Mouse (Mus musculus) liver, embryonic 12.5 days (tissue): ENCODE results near the gene Dennd4a. TPM values are rescaled to one million over a fixed set of nuclear protein-coding genes. Genes with fewer than 3 reads are reported as not detected.

ENCODE experiments used
- ATAC-seq: fragments of 200-750 bp; cut with Nextera tagmentation; 2 replicates; pipeline ENCODE4 v1.8.0; 2017; ENCODE audit warnings: moderate number of reproducible peaks, mild to moderate bottlenecking, moderate library complexity
- H3K27ac ChIP-seq: fragments of 300-500 bp; sonication (generic); 2 replicates; pipeline ENCODE4 v1.5.1; 2016; ENCODE audit warnings: mild to moderate bottlenecking
- H3K27me3 ChIP-seq: fragments of 300-500 bp; sonication (generic); replicated peaks from 2 replicates; pipeline ENCODE4 v1.6.1; 2016; ENCODE audit warnings: mild to moderate bottlenecking, moderate library complexity
- H3K36me3 ChIP-seq: fragments of 300-500 bp; sonication (generic); 2 replicates; pipeline ENCODE4 v1.6.1; 2016; ENCODE audit warnings: mild to moderate bottlenecking, moderate library complexity
- H3K4me1 ChIP-seq: fragments of 300-500 bp; sonication (generic); 2 replicates; pipeline ENCODE4 v1.6.1; 2016
- H3K4me2 ChIP-seq: fragments of 300-500 bp; sonication (generic); 2 replicates; pipeline ENCODE4 v1.6.1; 2016; ENCODE audit warnings: mild to moderate bottlenecking, moderate library complexity
- H3K4me3 ChIP-seq: fragments of 300-500 bp; sonication (generic); 2 replicates; pipeline ENCODE4 v1.5.1; 2016; ENCODE audit warnings: mild to moderate bottlenecking, moderate library complexity
- H3K9ac ChIP-seq: fragments of 300-500 bp; sonication (generic); 2 replicates; pipeline ENCODE4 v1.6.1; 2016; ENCODE audit warnings: mild to moderate bottlenecking, moderate library complexity
- H3K9me3 ChIP-seq: fragments of 300-500 bp; sonication (generic); replicated peaks from 2 replicates; pipeline ENCODE4 v1.6.1; 2016; ENCODE audit warnings: mild to moderate bottlenecking, moderate library complexity
- WGBS: fragments of 180-500 bp; shearing (Covaris S2); methylation state at CpG from one replicate; pipeline ENCODE4 v1.1.7; 2016; ENCODE audit not compliant: insufficient replicate concordance; 5-methylcytosine and 5-hydroxymethylcytosine counted together
- polyA plus RNA-seq: library from polyadenylated mRNA; unstranded; fragments of >200 nt; fragmentation: Nextera tagmentation; extraction: Ambion mirVana; gene quantifications from 2 replicates; pipeline ENCODE4 v1.2.1, GENCODE M21; 2016

Dennd4a gene
- polyA plus RNA-seq, 1 experiment from 2014 or later: 32.7 TPM

GRCm38 (mm10) chr9:64951161-64951657 lies 140.1 kb downstream of the Dennd4a start, which contains the start of gene Slc24a1:
Gene Slc24a1 (minus strand): TSS chr9:64951607.
- H3K27ac ChIP-seq: no peak within 1 kb of the TSS
- 38% methylated on average over 11 of the region's 11 CpGs for WGBS
- no peak within 1 kb of the TSS for H3K4me3 ChIP-seq
- no peak within 1 kb of the TSS for H3K9ac ChIP-seq
- H3K9me3 ChIP-seq: no peaks in the 10 kb centered on the region
- H3K27me3 ChIP-seq: peaks cover 54% of the 10 kb centered on the region
- peaks cover 34% of the 10 kb centered on the region for H3K4me1 ChIP-seq
- H3K36me3 ChIP-seq: no peaks in the 10 kb centered on the region
- H3K4me2 ChIP-seq: peak within 1 kb of the TSS; percentile 33; the same call in 1 of the 2 replicates
- no peak for ATAC-seq

GRCm38 (mm10) chr9:64952055-64952454 lies 140.9 kb downstream of the Dennd4a start:
- H3K9ac ChIP-seq: no peak overlapping the region
- H3K4me2 ChIP-seq: 0 out of 2 replicates have a peak overlapping the region, but pooled peaks have one; percentile 33
- no peak for ATAC-seq
- no peaks in the 10 kb centered on the region for H3K36me3 ChIP-seq
- no peak overlapping the region for H3K27ac ChIP-seq
- H3K4me1 ChIP-seq: peaks cover 40% of the 10 kb centered on the region
- peaks cover 54% of the 10 kb centered on the region for H3K27me3 ChIP-seq
- no peaks in the 10 kb centered on the region for H3K9me3 ChIP-seq
- H3K4me3 ChIP-seq: no peak overlapping the region
- WGBS: 29% methylated on average over 5 of the region's 5 CpGs

- Histone ChIP-seq H3K36me3 (no peaks in the 10 kb centered on the region), H3K4me2 (peak overlapping the region; percentile 33), H3K27ac (peak overlapping the region; percentile 37; the same call in 1 of the 2 replicates), H3K9me3 (no peaks in the 10 kb centered on the region), H3K9ac (0 out of 2 replicates have a peak overlapping the region, but pooled peaks have one; percentile 9), H3K27me3 (peaks cover 45% of the 10 kb centered on the region), H3K4me1 (peaks cover 38% of the 10 kb centered on the region), H3K4me3 (no peak overlapping the region)
- peak; percentile 84 for ATAC-seq
- 19% methylated on average over 7 of the region's 7 CpGs for WGBS
Observed at GRCm38 (mm10) chr9:64953190-64953589, 142.1 kb downstream of the Dennd4a start.

- peak overlapping the region; percentile 67 for H3K4me2 ChIP-seq
- peaks cover 14% of the 10 kb centered on the region for H3K27me3 ChIP-seq
- peak overlapping the region; percentile 46 for H3K4me3 ChIP-seq
- no peak for ATAC-seq
- no peaks in the 10 kb centered on the region for H3K36me3 ChIP-seq
- H3K9me3 ChIP-seq: no peaks in the 10 kb centered on the region
- 6% methylated on average over 12 of the region's 12 CpGs for WGBS
- peaks cover 58% of the 10 kb centered on the region for H3K4me1 ChIP-seq
- H3K9ac ChIP-seq: peak overlapping the region; percentile 38
- H3K27ac ChIP-seq: peak overlapping the region; percentile 71
Observed at GRCm38 (mm10) chr9:64956337-64956736, 145.2 kb downstream of the Dennd4a start.

- no peak for ATAC-seq
- 85% methylated on average over 2 of the region's 3 CpGs for WGBS
- peaks cover 57% of the 10 kb centered on the region for H3K4me1 ChIP-seq
Observed at GRCm38 (mm10) chr9:64957276-64957675, 146.1 kb downstream of the Dennd4a start.

GRCm38 (mm10) chr9:64960117-64960977 lies 149.2 kb downstream of the Dennd4a start, which contains the start of gene Ints14:
Gene Ints14 (plus strand): TSS chr9:64960905.
- Histone ChIP-seq H3K36me3 (peaks cover 32% of the 10 kb centered on the region), H3K4me2 (peak within 1 kb of the TSS; percentile 75), H3K4me1 (peaks cover 38% of the 10 kb centered on the region), H3K27me3 (no peaks in the 10 kb centered on the region), H3K9me3 (no peaks in the 10 kb centered on the region), H3K27ac (peak within 1 kb of the TSS; percentile 91), H3K9ac (peak within 1 kb of the TSS; percentile 86), H3K4me3 (peak within 1 kb of the TSS; percentile 79)
- 10% methylated on average over 29 of the region's 29 CpGs for WGBS
- peak; percentile 94 for ATAC-seq

More at GRCm38 (mm10) chr9:64957276-64957675, 146.1 kb downstream of the Dennd4a start:
- Histone ChIP-seq H3K27ac (no peak overlapping the region), H3K36me3 (peaks cover 1% of the 10 kb centered on the region), H3K4me3 (no peak overlapping the region), H3K9me3 (no peaks in the 10 kb centered on the region), H3K27me3 (peaks cover 5% of the 10 kb centered on the region; the same call in 1 of the 2 replicates), H3K9ac (no peak overlapping the region), H3K4me2 (no peak overlapping the region)

GRCm38 (mm10) chr9:64960978-64961320 lies 149.8 kb downstream of the Dennd4a start:
- Histone ChIP-seq H3K4me1 (peaks cover 34% of the 10 kb centered on the region), H3K9ac (peak overlapping the region; percentile 86), H3K4me3 (peak overlapping the region; percentile 79), H3K27me3 (no peaks in the 10 kb centered on the region), H3K27ac (peak overlapping the region; percentile 91), H3K4me2 (peak overlapping the region; percentile 75), H3K9me3 (no peaks in the 10 kb centered on the region), H3K36me3 (peaks cover 38% of the 10 kb centered on the region)
- whole genome bisulfite sequencing: 3% methylated on average over 17 of the region's 17 CpGs
- ATAC-seq: peak; percentile 83

Other genes starting within 250 kb of the Dennd4a start
- gene Rab11a, start 73.6 kb upstream of the Dennd4a start, polyA plus RNA-seq: 240 and 248 TPM in 2 replicates
- 0.11 and 0.13 TPM in 2 replicates for gene Slc24a1, start 140.3 kb downstream of the Dennd4a start, polyA plus RNA-seq
- gene Ints14, start 149.6 kb downstream of the Dennd4a start, polyA plus RNA-seq: 38.9 and 42.5 TPM in 2 replicates
- 68.3 and 71.9 TPM in 2 replicates for gene Hacd3, start 210.4 kb downstream of the Dennd4a start, polyA plus RNA-seq
- 31.4 and 32.8 TPM in 2 replicates for gene Dpp8, start 221.1 kb downstream of the Dennd4a start, polyA plus RNA-seq